Mouse (Mus musculus) 416B (cell line): Measurements from ENCODE around the gene Rgl2.

Experiments used
- DNase-seq: peaks from one replicate; pipeline ENCODE4 v3.0.0; 2011; ENCODE audit warnings: low read depth

Rgl2 gene

DNA sequence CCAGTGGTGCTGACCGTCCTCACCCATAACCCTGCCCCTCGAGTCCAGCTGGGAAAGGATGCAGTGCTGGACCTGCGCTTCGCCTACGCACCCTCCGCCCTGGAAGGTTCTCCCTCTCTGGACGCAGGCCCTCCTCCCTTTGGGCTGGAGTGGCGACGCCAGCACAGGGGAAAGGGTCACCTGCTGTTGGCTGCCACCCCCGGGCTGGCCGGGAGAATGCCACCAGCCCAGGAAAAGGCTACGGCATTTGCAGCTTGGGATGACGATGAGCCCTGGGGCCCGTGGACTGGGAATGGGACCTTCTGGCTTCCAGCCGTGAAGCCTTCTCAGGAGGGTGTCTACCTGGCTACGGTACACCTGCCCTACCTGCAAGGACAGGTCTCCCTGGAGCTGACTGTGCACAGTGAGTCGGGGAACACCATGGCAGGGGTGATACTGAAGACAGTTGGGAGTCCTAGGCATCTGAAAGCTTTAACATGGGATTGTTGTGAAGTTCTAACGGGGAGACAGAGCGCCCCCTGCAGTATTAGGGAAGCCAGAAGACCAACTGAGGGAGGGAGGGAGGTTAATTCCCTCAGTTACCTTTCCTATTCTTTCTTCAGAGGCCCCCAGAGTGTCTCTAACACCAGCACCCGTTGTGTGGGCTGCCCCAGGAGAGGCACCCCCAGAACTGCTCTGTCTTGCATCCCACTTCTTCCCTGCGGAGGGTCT, 3.8 kb upstream of the Rgl2 start:
- no peak for DNase-seq

DNA sequence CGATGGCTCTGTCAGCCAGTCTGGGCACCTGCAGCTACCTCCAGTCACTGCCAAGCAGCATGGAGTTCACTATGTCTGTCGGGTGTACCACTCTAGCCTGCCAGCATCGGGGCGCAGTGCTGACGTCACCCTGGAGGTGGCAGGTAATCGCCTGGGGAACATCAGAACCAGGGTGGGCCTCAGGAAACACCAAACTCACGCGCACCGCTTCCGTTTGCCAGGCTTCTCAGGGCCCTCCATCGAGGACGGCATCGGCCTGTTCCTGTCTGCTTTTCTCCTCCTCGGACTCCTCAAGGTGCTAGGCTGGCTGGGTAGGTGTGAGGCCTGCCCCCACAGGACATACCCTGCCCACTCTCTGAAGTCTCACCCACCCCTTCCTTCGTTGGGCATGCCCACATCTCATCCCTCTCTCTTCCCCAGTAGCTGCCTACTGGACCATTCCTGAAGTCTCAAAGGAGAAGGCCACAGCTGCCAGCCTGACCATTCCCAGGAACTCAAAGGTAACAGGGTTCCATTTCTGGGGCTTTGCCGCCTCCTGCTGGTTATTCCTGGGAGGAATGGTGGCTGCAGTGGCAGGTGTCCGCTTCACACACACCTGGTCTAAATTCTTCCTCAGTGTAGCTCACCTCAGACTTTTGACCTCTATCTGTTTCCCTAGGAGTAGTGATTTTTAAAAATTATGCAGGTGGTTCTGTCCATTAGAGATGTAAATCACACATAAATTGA, 3.0 kb upstream of the Rgl2 start:
- no peak for DNase-seq

DNA sequence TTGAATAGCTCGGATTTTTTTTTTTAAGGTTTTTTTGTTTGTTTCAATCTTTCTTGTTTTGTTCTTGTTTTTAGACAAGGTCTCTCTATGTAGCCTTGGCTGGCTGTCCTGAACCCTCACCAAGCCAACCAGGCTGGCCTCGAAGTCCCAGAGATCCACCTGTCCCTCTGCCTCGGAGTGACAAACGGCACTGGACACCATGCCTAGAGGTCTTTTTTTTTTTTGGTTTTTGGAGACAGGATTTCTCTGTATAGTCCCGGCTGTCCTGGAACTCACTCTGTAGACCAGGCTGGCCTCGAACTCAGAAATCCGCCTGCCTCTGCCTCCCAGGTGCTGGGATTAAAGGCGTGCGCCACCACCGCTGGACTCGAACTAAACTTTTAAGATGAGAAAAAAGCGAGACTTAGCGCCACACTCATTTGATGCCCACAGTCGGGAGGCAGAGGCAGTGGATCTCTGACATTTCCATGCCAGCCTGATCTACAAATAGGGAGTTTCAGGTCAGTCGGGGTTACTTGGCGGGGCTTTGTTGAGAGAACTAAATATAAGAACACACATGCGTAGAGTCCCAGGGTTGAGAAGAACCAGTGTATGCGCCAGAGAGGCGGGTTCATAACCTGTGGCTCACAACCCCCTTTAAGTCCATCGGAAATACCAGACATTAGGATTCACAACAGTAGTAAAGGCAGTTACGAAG, 944 bp upstream of the Rgl2 start:
- no peak for DNase-seq

DNA sequence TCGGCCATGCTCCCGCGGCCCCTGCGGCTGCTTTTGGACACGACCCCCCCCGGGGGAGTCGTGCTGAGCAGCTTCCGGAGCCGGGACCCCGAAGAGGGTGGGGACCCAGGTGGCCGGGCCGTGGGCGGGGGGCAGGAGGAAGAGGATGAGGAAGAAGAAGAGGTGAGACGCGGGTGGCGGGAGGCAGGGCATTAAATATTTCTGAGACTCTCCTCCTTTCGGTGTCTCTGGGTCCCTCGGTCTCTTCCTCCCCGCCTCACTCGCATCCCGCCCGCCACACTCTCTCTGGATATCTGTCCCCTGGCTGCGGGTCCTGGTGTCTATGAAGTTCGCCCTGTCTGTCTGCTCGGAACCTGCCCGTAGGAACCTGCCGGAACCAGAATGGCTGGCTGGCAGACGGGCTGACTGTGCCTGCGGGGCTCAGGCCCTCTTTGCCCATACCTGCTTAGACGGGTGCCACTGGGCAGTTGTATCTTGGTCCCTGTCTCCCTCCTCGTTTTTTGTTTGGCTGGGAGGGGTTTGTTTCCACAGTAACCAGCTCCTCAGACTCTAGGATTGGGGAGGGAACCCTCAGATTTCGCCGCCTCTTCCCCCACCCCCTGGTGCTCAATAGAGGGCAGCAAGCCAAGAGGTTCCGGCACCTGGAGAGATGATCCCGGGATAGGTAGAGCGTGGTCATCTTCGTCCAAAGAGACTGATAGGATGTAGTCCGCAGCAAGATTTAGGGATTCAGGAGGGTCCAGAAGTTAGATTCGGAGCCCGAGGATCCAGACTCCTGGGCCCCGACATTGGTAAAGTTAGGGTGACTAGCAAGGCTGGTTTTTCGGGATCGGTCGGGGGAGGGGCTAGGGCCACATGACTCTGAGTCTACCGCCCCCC, 1.2 kb downstream of the Rgl2 start:
- peak; percentile 65 for DNase-seq

DNA sequence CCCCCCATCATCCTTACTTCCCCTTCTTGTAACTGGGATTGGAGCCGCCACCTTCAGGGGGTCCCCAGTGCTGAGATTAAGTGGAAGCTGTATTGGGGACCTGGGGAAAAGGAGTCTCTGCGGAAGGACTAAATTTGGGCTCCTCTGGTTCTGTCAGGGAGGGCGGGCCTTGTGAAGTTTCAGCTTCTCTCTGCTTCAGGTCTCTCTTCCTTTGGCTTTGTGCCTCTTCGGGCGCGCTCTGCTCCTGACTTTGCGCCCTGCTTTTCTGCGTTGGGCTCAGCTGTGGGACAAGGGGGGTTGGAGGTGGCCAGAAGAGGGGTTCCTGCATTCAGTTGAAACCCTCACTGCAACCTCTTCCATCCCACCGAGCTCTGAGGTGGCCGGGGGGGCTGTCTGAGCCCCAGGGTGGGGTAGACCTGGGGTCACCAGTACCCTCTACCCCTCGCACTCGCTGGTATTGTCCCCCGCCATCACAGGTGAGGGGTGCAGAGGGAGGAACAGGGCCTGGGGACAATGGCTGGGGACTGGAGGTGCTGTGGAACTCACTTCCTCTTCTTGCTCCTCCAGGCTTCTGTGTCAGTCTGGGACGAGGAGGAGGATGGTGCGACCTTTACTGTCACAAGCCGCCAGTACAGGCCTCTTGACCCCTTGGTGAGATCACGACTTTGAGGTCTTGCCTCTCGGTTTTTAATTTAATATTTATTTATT, 2.0 kb downstream of the Rgl2 start:
- DNase-seq, result no peak

DNA sequence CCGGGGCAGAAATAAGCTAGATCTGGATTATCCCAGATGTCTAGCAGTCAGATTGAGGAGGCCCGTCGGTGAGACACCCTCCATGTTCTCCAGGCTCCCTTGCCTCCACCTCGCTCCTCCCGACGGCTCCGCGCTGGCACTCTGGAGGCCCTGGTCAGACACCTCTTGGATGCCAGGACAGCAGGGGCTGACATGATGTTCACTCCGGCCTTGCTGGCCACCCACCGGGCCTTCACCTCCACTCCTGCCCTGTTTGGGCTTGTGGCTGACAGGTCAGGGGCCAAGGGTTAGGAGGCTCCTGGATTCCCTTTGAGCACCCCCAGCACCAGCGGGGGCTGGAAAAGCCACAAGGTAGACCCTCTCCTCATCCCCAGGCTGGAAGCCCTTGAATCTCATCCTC, 2.6 kb downstream of the Rgl2 start:
- DNase-seq, result no peak

DNA sequence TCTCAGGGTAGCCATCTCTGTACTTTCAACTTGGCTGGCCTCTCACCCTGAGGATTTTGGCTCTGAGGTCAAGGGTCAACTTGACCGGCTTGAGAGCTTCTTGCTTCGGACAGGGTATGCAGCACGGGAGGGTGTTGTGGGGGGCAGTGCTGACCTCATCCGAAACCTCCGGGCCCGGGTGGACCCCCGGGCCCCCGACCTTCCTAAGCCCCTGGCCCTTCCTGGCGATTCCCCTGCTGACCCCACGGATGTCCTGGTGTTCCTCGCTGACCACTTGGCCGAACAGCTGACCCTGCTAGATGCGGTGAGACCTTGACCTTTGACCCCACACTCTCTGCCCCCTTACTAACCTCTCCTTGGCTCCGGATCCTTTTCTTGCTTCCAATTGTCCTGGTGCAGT, 3.1 kb downstream of the Rgl2 start:
- no peak for DNase-seq

DNA sequence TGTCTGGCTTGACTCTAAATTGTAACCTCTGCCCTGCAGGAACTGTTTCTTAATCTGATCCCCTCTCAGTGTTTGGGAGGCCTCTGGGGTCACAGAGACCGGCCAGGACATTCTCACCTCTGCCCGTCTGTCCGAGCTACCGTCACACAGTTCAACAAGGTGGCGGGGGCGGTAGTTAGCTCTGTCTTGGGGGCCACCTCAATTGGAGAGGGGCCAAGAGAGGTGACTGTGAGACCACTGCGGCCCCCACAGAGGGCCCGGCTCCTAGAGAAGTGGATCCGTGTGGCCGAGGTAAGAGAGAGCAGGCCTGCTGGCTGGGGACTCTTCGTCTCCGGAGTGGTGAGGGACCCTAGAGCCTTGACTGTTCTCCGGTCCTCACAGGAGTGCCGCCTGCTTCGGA, 3.6 kb downstream of the Rgl2 start:
- DNase-seq, result no peak

DNA sequence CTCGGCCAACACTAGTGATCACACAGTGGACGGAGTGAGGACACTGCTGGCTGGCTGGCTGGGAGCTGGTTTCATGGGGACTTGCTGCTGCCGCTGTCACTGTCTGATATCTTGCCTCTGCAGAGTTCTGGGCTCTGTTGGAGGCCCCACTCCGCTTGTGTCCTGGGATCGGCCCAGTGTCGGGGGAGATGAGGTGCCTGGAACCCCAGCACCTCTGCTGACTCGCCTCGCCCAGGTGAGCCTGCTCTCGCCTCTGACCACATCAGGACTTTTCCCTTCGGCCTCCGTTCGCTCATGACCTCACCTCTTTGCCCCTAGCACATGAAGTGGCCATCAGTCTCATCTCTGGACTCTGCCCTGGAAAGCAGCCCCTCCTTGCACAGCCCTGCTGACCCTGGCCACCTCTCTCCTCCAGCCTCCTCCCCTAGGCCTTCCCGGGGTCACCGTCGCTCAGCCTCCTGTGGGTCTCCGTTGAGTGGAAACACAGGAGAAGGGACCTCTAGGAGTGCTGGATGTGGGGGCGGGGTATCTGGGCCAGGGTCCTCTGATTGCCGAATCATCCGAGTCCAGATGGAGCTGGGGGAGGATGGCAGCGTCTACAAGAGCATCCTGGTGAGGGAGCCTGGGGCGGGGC, 6.2 kb downstream of the Rgl2 start:
- no peak for DNase-seq

DNA sequence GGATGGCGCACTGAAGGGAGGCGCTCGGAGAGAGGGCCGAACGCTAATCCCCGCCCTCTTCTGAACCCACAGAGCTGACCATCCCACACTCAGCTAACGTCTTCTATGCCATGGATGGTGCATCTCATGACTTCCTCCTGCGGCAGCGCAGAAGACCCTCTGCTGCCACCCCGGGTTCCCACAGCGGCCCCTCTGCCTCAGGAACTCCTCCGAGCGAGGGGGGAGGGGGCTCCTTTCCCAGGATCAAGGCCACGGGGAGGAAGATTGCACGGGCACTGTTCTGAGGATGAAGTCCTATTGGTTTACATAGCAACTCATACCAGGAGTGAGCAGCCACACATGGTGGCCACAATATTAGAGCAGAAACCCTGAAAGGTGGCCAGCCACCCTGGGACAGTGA, 7.7 kb downstream of the Rgl2 start:
- DNase-seq, result no peak

DNA sequence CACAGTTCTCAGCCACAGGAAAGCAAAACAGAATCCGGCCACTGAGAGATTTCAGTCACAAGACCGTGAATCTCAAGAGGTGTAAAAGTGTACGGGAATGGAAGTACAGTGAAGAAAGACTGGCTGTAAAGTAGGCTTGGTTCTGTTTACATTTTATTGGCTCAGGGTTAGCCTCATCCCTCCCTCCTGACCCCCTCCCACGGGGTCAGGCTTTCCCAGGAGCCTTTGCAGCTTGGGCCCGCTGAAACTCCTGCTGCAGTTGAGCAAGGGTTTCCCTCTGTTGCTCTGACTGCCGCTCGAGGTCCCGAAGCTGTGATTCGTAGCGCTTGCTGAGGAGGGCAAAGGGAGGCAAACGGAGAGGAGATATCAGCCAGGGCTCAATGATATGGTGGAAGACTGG, 9.4 kb downstream of the Rgl2 start:
- no peak for DNase-seq

DNA sequence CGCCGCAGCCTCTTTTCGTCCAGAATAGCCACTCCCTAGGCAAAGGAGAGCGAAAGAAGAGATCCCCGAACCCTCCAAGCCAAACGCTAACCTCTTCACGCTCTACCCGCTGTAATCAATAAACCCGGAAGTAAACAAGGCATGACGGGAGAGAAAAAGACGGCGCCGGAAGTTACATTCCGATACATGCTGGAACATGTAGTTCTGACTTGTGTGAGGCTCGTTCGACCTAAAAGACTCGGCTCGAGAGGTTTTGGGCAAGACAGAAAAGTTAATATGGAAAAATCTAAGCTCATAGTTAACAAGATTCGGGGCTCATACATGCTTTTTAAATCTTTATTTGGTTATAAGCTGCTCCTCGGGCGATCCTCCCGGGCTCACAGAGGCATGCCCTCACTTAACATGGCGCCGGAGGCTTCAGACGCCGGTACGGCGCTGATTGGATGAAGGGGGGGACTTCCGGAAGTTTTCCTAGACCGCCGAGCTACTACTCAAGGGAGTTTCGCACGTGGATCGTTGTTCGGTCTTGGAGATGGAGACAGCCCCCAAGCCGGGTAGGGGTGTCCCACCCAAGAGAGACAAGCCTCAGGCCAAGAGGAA, 11.0 kb downstream of the Rgl2 start, which contains the start of the genes Pfdn6 and Wdr46:
Gene Pfdn6, minus strand, starts transcription at position 138 of the 600 bp plus-strand sequence.
Gene Wdr46, plus strand, starts transcription at position 455 of the 600 bp plus-strand sequence.
- DNase-seq, result peak; percentile 96

DNA sequence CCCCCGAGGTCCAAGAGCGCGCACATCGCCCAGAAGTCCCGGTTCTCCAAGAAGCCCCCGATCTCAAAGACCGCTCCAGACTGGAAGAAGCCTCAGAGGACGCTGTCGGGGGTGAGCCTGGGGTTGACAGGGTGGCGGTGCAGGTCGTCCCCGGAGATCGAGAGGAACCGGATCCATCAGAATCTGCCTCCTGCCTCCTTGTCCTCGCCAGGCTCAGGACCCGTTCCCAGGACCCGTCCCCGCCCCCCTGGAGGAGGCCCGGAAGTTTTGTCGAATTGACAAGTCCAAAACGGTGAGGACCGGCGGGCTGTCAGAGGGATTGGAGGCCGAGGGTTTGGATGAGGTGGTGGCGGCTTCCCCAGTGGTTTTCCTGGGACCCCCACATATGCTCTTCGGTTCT, 11.6 kb downstream of the Rgl2 start:
- DNase-seq, result peak; percentile 44

DNA sequence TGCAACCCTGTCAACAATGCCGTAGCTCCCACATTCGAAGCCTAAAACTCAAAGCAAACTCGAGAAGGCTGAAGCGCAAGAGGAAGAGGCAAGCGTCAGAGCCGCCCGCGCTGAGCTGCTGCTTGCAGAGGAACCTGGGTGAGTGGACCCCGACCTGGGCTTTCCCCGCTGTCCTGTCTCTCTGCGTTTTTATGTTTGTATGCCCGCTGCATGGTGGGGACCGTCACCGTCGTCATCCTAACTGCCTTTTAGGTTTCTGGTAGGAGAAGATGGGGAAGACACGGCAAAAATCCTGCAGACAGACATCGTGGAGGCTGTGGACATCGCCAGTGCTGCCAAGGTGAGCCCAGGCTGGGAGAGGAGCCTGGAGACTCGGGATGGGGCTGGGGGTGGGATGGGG, 12.0 kb downstream of the Rgl2 start:
- no peak for DNase-seq

DNA sequence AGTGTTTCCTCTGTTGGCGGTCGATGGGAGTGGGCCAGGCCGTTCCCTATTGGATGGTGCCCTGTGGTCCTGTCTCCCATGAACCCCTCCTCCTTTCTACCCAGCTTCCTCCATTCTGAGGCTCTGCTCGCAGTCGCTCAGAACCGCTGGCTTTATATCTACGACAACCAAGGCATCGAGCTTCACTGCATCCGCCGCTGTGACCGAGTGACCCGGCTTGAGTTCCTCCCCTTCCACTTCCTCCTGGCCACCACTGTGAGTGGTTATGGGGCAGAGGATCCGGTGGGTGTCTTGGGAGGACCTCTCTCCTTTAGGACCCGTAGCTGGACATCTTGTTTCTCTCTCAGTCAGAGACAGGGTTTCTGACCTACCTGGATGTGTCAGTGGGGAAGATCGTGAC, 14.1 kb downstream of the Rgl2 start:
- DNase-seq, result no peak

DNA sequence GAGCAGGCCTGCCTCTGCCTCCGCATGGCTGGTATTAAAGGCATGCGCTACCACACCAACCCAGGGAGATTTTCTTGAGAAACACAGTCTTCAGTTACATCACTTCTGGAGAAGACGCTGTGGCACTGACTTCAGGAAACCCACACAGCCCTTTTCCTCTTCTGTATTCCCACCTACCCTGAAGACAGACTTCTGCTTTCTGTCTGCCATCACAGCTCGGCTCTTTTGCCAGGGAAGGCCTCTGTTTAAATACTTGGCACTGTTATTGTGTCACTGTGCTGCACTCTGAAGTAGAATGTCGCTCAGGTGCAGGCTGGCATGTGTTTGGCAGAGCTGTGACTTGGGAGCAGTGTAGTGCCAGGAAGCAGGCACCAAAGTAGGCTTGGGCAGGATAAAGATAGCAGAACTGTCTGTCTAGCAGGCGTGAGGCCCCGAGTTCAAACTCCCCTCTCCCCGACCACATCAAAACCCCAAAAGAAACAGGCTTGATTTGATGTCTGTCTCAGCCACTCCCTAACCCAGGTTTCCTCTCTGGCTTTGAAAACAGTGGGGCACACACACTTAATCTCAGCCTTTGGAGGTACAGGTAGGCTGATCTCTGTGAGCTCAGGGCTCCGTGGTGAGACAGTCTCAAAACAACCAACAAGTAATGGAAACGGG, 18.2 kb downstream of the Rgl2 start:
- DNase-seq, result peak; percentile 71

DNA sequence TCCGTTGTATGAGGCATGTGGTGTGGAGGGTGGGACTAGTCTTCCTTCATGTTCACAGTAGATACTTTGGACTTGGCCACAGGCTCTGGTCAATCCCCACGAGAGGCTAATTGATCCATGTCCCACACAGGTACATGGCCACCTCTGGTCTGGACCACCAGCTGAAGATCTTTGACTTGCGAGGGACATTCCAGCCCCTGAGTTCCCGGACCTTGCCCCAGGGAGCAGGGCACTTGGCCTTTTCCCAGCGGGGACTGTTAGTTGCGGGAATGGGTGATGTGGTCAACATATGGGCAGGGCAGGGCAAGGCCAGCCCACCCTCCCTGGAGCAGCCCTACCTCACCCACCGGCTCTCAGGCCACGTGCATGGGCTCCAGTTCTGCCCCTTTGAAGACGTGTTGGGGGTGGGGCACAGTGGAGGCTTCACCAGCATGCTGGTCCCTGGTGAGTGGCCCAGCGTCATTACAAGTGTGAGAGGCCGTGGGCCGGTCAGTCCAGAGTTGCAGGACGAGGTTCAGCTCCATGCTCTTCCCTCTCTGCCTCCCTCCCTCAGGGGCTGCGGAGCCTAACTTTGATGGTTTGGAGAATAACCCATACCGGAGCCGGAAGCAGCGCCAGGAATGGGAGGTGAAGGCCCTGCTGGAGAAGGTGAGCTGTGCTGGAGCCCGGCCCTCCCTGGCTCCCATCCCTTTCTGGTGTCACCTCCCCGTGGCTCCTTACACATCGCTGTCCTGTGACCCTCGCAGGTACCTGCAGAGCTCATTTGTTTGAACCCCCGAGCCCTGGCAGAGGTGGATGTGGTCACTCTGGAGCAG, 19.0 kb downstream of the Rgl2 start:
- no peak for DNase-seq

DNA sequence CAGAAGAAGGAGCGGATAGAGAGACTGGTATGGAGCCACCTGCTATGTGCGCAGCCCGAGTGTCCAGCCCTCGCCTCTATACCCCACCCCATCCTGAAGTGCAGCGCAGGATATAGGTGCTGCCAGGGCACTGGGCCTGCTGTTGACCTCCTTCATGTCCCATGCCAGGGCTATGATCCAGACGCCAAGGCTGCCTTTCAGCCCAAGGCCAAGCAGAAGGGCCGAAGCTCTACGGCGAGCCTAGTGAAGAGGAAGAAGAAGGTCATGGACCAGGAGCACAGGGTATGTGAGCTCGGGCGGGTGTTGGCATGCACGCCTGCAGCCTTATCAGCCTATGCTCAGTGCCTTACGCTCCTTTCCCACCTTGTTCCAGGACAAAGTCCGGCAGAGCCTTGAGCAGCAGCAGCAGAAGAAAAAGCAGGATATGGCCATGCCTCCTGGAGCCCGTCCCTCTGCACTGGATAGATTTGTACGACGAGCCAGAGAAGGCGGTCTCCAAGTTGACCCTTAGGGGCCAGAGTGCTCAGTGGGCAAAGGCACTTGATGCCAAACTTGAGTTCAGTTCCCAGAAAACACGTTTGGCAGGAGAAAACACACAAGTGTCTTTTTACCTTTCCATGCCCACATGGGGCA, 19.7 kb downstream of the Rgl2 start:
- no peak for DNase-seq
